ENCODE assay signal across 9 mouse cellular contexts in the genomic region with DNA sequence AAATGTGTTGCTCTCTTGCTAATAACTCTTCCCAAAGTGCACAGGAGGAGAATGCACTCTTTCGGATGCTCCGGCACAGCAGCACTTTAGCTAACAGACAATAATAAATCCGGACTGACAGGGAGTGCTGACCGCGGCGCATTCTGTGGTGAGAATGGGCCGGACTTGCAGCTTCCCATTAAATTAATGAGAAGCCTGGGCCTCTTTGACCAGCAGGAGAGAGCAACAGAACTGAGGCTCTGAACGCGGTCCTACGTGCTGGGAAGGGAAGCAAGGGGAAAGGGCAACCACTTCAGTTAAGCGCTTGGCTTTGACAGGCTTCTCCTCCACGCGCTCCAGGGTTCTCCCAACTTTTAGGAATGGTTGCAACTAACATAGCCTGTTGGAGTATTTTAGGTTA.
A peak's percentile ranks its signal among the peaks of the same experiment; 100 is the strongest.
DNase-seq lines count a peak whose midpoint lies in the region; ATAC-seq and TF ChIP-seq lines count a peak whose summit lies in the region.
"Had no signal": no experiment of that assay in that cellular context is flagged by ENCODE, and none has a peak within 500 bp of the region (broad histone marks: within the 10 kb centered on the region; RNA-seq: fewer than 3 reads in every experiment).

No protein-coding gene starts in this region.

- no peak overlapping the region for H3K9ac ChIP-seq in intestine, embryonic 14.5 days (ENCODE audit: low read length)
- H3K9ac ChIP-seq: limb, embryonic 15.5 days had no signal

- peaks cover 6% of the 10 kb centered on the region; the same call in 1 of the 2 replicates for H3K4me1 ChIP-seq in intestine, embryonic 14.5 days (replicated peaks; ENCODE audit: control insufficient read depth, insufficient read depth, low read length)
- peaks cover 18% of the 10 kb centered on the region for H3K4me1 ChIP-seq in midbrain, embryonic 10.5 days
- no peaks in the 10 kb centered on the region for H3K4me1 ChIP-seq in thymus, adult 2 months (replicated peaks; ENCODE audit: control insufficient read depth, insufficient read depth, low read length)

- DNase-seq in adrenal gland, postnatal 10 days, result peak; percentile 11
- peak; percentile 78 for DNase-seq in embryo, embryonic 10.5 days (ENCODE audit: low spot score)
- DNase-seq in intestine, embryonic 14.5 days (ENCODE audit: low spot score), result peak; percentile 58
- peak; percentile 41 for DNase-seq in midbrain, embryonic 10.5 days (ENCODE audit: low spot score)
- no peak for DNase-seq in thymus, adult 2 months
- no peak for DNase-seq in thymus, postnatal 36 days
- DNase-seq in left cerebral cortex, adult 18-20 months (ENCODE audit: low spot score in 2 of 2), result no peak
- no peak for DNase-seq in layer of hippocampus, adult 8-10 months (ENCODE audit: low spot score in 2 of 2)

- 15% methylated on average over 13 of the region's 13 CpGs for WGBS in intestine, embryonic 14.5 days
- 25% methylated on average over 13 of the region's 13 CpGs for WGBS in midbrain, embryonic 10.5 days
- 69% methylated on average over 13 of the region's 13 CpGs for WGBS in thymus, adult 2 months

- H3K4me3 ChIP-seq in intestine, embryonic 14.5 days (ENCODE audit: low read depth, low read length), result no peak overlapping the region
- peak overlapping the region; percentile 27; the same call in 1 of the 2 replicates for H3K4me3 ChIP-seq in midbrain, embryonic 10.5 days
- no peak overlapping the region for H3K4me3 ChIP-seq in thymus, adult 2 months (ENCODE audit: control insufficient read depth, insufficient read depth, low read length)
- H3K4me3 ChIP-seq: limb, embryonic 15.5 days had no signal

- H3K4me2 ChIP-seq in intestine, embryonic 14.5 days (ENCODE audit: low read length), result peak overlapping the region; percentile 27
- H3K4me2 ChIP-seq: limb, embryonic 15.5 days had no signal

- no peaks in the 10 kb centered on the region for H3K9me3 ChIP-seq in intestine, embryonic 14.5 days (ENCODE audit: control insufficient read depth, low read length)
- no peaks in the 10 kb centered on the region for H3K9me3 ChIP-seq in midbrain, embryonic 10.5 days (replicated peaks)
- H3K9me3 ChIP-seq: limb, embryonic 15.5 days had no signal

- no peak for ATAC-seq in intestine, embryonic 14.5 days (replicated peaks; ENCODE audit: low FRiP score, low TSS enrichment, low read depth)

- no peaks in the 10 kb centered on the region for H3K27me3 ChIP-seq in intestine, embryonic 14.5 days (replicated peaks; ENCODE audit: control insufficient read depth, insufficient read depth, low read length)
- no peaks in the 10 kb centered on the region; the same call in 1 of the 2 replicates for H3K27me3 ChIP-seq in midbrain, embryonic 10.5 days (ENCODE audit: low read depth, poor library complexity, severe bottlenecking)
- no peaks in the 10 kb centered on the region for H3K27me3 ChIP-seq in thymus, adult 2 months (ENCODE audit: control insufficient read depth, insufficient read depth, low read length)
- H3K27me3 ChIP-seq: limb, embryonic 15.5 days had no signal

- no peak for TF ChIP-seq POLR2A in thymus, adult 2 months (IDR thresholded peaks at IDR 0.05; ENCODE audit: control insufficient read depth, extremely low read depth, insufficient read depth, low read length, poor library complexity)

- H3K36me3 ChIP-seq in intestine, embryonic 14.5 days (ENCODE audit: control insufficient read depth, insufficient read depth, low read length), result no peaks in the 10 kb centered on the region
- H3K36me3 ChIP-seq in midbrain, embryonic 10.5 days, result no peaks in the 10 kb centered on the region
- H3K36me3 ChIP-seq in thymus, adult 2 months (ENCODE audit: control insufficient read depth, insufficient read depth, low read length), result no peaks in the 10 kb centered on the region
- H3K36me3 ChIP-seq: limb, embryonic 15.5 days had no signal

- TF ChIP-seq CTCF in thymus, adult 2 months (IDR thresholded peaks at IDR 0.05; ENCODE audit: borderline replicate concordance, control insufficient read depth, extremely low read depth, insufficient read depth, low read length, poor library complexity), result no peak

- no peak overlapping the region for H3K27ac ChIP-seq in intestine, embryonic 14.5 days (ENCODE audit: low read depth)
- H3K27ac ChIP-seq in midbrain, embryonic 10.5 days (replicated peaks), result 0 out of 2 replicates have a peak overlapping the region, but pooled peaks have one; percentile 23
- H3K27ac ChIP-seq in thymus, adult 2 months (ENCODE audit: control insufficient read depth, insufficient read depth, low read length), result no peak overlapping the region
- H3K27ac ChIP-seq: limb, embryonic 15.5 days had no signal

Comparison
In these comparisons a context has a peak if more than half of its experiments do, and no peak if none do; other contexts are left out.
1. DNase-seq: peak in adrenal gland, postnatal 10 days (single experiment), embryo, embryonic 10.5 days (single experiment), intestine, embryonic 14.5 days (single experiment) and midbrain, embryonic 10.5 days (single experiment); none in thymus, adult 2 months (single experiment), thymus, postnatal 36 days (0 of 2), left cerebral cortex, adult 18-20 months (0 of 2) and layer of hippocampus, adult 8-10 months (0 of 2).